Mouse (Mus musculus) ES-E14 (cell line): ENCODE measurements around the gene Sun2. TPM values are rescaled to one million over a fixed set of nuclear protein-coding genes. Genes with fewer than 3 reads are reported as not detected.
A peak's percentile ranks its signal among the peaks of the same experiment; 100 is the strongest.

Source experiments
- DNase-seq: peaks from one replicate; pipeline ENCODE4 v3.0.0-alpha.2; 2013; ENCODE audit warnings: low read depth, low spot score
- H3K27ac ChIP-seq: 2 replicates; pipeline ENCODE4 v1.5.1; 2012; ENCODE audit warnings: low read depth, mild to moderate bottlenecking, low read length, moderate library complexity, mixed read lengths; ENCODE audit not compliant: poor library complexity, insufficient read depth, severe bottlenecking
- H3K36me3 ChIP-seq: 2 replicates; pipeline ENCODE4 v1.6.1; 2012; ENCODE audit warnings: mild to moderate bottlenecking, low read length, moderate library complexity, mixed read lengths; ENCODE audit not compliant: control insufficient read depth, poor library complexity, insufficient read depth, severe bottlenecking
- H3K4me1 ChIP-seq, 2 experiments: fragments of 150-350 bp in 1 of 2; sonication (generic) in 1 of 2; 2 replicates each; pipeline ENCODE4 v1.6.1; 2012; ENCODE audit warnings: low read length in 2 of 2, mild to moderate bottlenecking in 1 of 2, mixed read lengths in 1 of 2; ENCODE audit not compliant: control insufficient read depth in 2 of 2, insufficient read depth in 2 of 2, poor library complexity in 1 of 2
- H3K4me3 ChIP-seq, 2 experiments: fragments of 150-350 bp in 1 of 2; sonication (generic) in 1 of 2; 2 replicates each; pipeline ENCODE4 v1.5.1; 2012; ENCODE audit warnings: low read length in 2 of 2, low read depth in 1 of 2, mild to moderate bottlenecking in 1 of 2, mixed read lengths in 1 of 2; ENCODE audit not compliant: insufficient read depth in 1 of 2, poor library complexity in 1 of 2, severe bottlenecking in 1 of 2
- H3K9ac ChIP-seq: 2 replicates; pipeline ENCODE4 v1.6.1; 2012; ENCODE audit warnings: low read depth, mild to moderate bottlenecking, low read length, mixed read lengths; ENCODE audit not compliant: poor library complexity, insufficient read depth, severe bottlenecking
- H3K9me3 ChIP-seq: fragments of 150-350 bp; sonication (generic); 2 replicates; pipeline ENCODE4 v1.6.1; 2012; ENCODE audit warnings: low read depth, mild to moderate bottlenecking, low read length; ENCODE audit not compliant: control insufficient read depth, insufficient read depth
- CHD2 ChIP-seq: IDR thresholded peaks from 2 replicates; pipeline ENCODE4 v1.6.1; 2014; ENCODE audit warnings: mild to moderate bottlenecking, low read depth, low read length, inconsistent platforms
- HCFC1 ChIP-seq: IDR thresholded peaks from 2 replicates; pipeline ENCODE4 v1.6.1; 2012; ENCODE audit warnings: low read length, inconsistent platforms, borderline replicate concordance; ENCODE audit not compliant: insufficient read depth
- MAFK ChIP-seq: IDR thresholded peaks from 2 replicates; pipeline ENCODE4 v1.6.1; 2014; ENCODE audit warnings: mild to moderate bottlenecking, low read depth, low read length, inconsistent platforms; ENCODE audit not compliant: insufficient read depth
- ZC3H11A ChIP-seq: IDR thresholded peaks from 2 replicates; pipeline ENCODE4 v1.6.1; 2012; ENCODE audit warnings: low read depth, mild to moderate bottlenecking, inconsistent platforms, low read length, borderline replicate concordance
- ZNF384 ChIP-seq: IDR thresholded peaks from 2 replicates; pipeline ENCODE4 v1.6.1; 2012; ENCODE audit warnings: low read depth, low read length, inconsistent platforms
- in situ Hi-C, 2 experiments: fragments of 600-800 bp; cut with MboI; formaldehyde crosslinking; loops; one replicate each; pipeline ENCODE4 v1.15.1; 2025; ENCODE audit warnings: low sequenced_read_pairs in 2 of 2, inconsistent platforms in 1 of 2; ENCODE audit not compliant: unreplicated experiment in 2 of 2
- total RNA-seq: library from RNA; depleted of rRNA; stranded (reverse); fragments of 300-350 nt; gene quantifications from 2 replicates; pipeline ENCODE4 v1.2.3, GENCODE M21; 2012

The Sun2 gene
- total RNA-seq, 1 experiment, result 29.8 TPM

- no peak for TF ChIP-seq HCFC1
- TF ChIP-seq ZC3H11A, result no peak
- no peak for TF ChIP-seq MAFK
- TF ChIP-seq CHD2, result no peak
- no peak for TF ChIP-seq ZNF384
- H3K9me3 ChIP-seq, result no peaks in the 10 kb centered on the region
- H3K4me1 ChIP-seq, result peaks cover 7 to 16% of the 10 kb centered on the region in 2 experiments; a peak in 2 of 4 replicates
- H3K27ac ChIP-seq, result no peak overlapping the region
- in situ Hi-C loops, result no loop called here
- no peak overlapping the region for H3K4me3 ChIP-seq
- H3K36me3 ChIP-seq, result no peaks in the 10 kb centered on the region
- DNase-seq, result no peak
- no peak overlapping the region for H3K9ac ChIP-seq
Observed at GRCm38 (mm10) chr15:79749162-79749561, 6.8 kb upstream of the Sun2 start.

DNA sequence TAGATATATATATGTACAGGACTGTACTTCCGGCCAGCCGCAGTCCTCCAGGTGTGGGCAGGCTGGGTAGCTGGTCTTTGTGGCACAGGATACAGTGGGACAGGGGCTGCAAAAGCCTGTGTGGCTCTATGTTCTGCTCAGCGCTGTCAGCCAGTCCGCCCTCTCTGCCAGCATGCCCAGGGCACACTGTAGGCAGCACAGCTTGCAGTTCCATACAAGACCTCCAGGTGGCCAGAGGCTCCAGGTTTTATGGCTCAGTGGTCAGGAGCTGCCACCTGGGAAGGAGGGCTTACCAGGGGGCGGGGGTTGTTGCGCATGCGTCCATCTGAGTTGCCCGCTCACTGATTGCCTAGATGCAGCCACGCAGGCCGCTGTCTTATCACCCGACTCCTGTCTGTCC lies 5.7 kb upstream of the Sun2 start:
- peak overlapping the region; percentile 46; the same call in 1 of the 2 replicates for H3K9ac ChIP-seq
- peak overlapping the region; percentile 49 to 55 for H3K4me3 ChIP-seq
- TF ChIP-seq HCFC1 (no peak), ZC3H11A (no peak), CHD2 (no peak), MAFK (no peak), ZNF384 (no peak)
- peaks cover 7 to 13% of the 10 kb centered on the region in 2 experiments; a peak in 2 of 4 replicates for H3K4me1 ChIP-seq
- H3K36me3 ChIP-seq, result no peaks in the 10 kb centered on the region
- in situ Hi-C loops, result no loop called here
- peak; percentile 96 for DNase-seq
- H3K9me3 ChIP-seq, result no peaks in the 10 kb centered on the region
- H3K27ac ChIP-seq, result no peak overlapping the region

DNA sequence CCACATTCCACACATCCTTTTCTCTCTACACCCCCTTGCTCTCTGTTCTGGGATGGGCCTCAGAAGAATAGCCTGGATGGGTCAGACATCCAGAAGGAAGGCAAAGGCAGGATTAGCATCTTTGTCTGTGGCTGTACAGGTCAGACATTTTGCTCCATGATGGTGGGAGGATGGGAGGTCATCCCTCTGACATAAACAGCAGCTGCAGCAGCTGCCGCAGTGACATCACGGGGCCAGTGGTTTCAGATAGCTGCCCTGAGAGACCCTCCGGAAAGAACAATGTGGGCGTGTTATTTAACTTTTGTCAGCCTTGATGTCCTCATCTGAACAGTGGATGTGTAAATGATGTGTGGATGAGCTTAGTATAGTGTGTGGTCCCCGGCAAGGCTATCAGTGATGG lies 3.5 kb upstream of the Sun2 start:
- Histone ChIP-seq H3K4me1 (peaks cover 7 to 17% of the 10 kb centered on the region in 2 experiments; a peak in 3 of 4 replicates), H3K9me3 (no peaks in the 10 kb centered on the region), H3K36me3 (no peaks in the 10 kb centered on the region), H3K9ac (no peak overlapping the region), H3K27ac (no peak overlapping the region), H3K4me3 (no peak overlapping the region)
- no peak for DNase-seq
- in situ Hi-C loops, result no loop called here
- no peak for TF ChIP-seq MAFK
- no peak for TF ChIP-seq HCFC1
- TF ChIP-seq ZC3H11A, result no peak
- TF ChIP-seq CHD2, result no peak
- no peak for TF ChIP-seq ZNF384

DNA sequence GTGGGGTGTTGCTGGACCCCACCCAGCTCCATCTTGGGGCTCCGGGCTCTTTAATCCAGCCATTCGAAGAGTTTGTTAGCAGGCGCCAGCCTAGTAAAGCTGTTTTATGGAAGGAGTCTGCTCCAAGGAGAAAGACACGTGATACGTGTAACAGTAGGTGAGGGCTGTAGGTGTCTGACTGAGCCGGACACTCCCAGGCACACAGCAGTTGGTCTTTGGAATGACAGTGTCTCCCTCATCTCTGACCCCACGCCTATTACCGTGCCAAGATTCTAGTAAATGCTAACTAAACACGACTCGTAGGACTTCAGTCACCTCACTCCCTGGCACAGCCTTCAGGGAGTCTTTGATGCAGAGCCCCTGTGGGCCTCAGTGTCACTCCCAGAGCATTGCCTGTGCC lies 3.0 kb upstream of the Sun2 start:
- TF ChIP-seq CHD2 (no peak), MAFK (no peak)
- in situ Hi-C loops, result no loop called here
- DNase-seq, result no peak
- Histone ChIP-seq H3K36me3 (no peaks in the 10 kb centered on the region), H3K27ac (no peak overlapping the region), H3K9ac (no peak overlapping the region; the same call in 1 of the 2 replicates), H3K4me3 (no peak overlapping the region), H3K9me3 (no peaks in the 10 kb centered on the region), H3K4me1 (peaks cover 7 to 17% of the 10 kb centered on the region in 2 experiments; a peak in 3 of 4 replicates)

DNA sequence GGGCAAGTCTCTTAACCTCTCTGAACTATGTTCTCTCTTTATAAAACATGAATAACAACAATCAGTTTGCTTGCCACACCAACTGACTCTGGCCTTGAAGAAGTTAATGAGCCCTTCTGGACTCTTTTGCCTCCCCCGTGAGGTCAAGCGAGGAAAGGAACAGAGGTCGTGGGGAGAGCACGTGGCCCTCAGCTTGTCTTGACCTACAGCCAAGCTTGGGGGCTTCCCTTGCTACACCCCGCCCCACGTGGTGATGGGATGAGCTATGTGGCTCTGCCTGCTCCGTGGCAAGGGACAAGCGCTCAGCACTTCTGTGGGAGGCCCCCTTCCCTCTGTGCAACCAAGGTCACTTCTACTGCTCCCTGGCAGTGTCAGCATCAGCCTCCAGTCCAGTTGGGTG lies 2.4 kb upstream of the Sun2 start:
- no peak for DNase-seq
- H3K27ac ChIP-seq, result no peak overlapping the region
- H3K9ac ChIP-seq, result no peak overlapping the region
- H3K36me3 ChIP-seq, result no peaks in the 10 kb centered on the region
- in situ Hi-C loops, result no loop called here
- no peak for TF ChIP-seq ZNF384
- TF ChIP-seq HCFC1, result no peak
- TF ChIP-seq ZC3H11A, result no peak
- no peak for TF ChIP-seq CHD2
- TF ChIP-seq MAFK, result no peak
- H3K4me3 ChIP-seq, result no peak overlapping the region
- H3K9me3 ChIP-seq, result no peaks in the 10 kb centered on the region
- H3K4me1 ChIP-seq, result peaks cover 7 to 17% of the 10 kb centered on the region in 2 experiments; a peak in 3 of 4 replicates
